Mouse (Mus musculus) adrenal gland, adult (tissue): ENCODE measurements around the gene Ptma.

ENCODE experiments used
- DNase-seq, 2 experiments: peaks; one replicate each; pipeline ENCODE4 v3.0.0; 2022 to 2023; ENCODE audit warnings: low spot score in 1 of 2; ENCODE audit not compliant: inconsistent age in 2 of 2

Ptma gene

DNA sequence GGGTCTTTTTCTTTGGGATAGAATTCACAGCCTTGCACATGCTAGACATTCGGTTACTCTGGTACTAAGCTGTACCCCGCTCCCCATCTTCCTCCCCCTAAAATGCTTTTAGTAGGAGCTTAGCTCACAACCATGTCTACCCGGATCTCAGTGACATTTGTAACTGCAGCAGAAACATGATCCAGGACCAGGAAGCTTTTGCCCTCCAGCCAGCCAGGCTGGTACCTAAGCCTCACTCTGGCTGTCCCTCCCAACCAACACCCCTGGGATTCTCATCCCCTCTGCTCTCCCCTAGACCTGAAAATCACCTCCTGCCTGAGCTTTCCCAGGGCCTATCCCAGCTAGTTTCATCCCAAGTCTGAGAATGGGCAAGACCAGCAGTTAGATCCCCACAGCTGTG is 32.7 kb upstream of the Ptma start:
- DNase-seq = no peak

DNA sequence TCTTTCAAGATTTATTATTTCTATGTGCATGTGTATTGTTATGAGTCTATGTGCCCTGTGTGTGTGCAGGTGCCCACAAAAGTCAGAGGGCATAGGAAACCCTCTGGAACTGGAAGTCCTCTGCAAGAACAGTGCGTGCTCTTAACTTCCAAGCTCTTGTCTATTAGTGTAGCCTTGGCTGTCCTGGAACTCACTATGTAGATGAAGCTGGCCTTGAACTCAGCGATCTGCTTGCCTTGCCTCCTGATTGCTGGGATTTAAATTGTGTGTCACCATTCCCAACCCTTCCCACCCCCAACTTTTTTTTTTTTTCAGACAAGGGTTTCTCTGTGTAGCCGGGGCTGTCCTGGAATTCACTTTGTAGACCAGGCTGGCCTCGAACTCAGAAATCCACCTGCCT is 30.2 kb upstream of the Ptma start:
- peak in 1 of 2 experiments; percentile 57 for DNase-seq

DNA sequence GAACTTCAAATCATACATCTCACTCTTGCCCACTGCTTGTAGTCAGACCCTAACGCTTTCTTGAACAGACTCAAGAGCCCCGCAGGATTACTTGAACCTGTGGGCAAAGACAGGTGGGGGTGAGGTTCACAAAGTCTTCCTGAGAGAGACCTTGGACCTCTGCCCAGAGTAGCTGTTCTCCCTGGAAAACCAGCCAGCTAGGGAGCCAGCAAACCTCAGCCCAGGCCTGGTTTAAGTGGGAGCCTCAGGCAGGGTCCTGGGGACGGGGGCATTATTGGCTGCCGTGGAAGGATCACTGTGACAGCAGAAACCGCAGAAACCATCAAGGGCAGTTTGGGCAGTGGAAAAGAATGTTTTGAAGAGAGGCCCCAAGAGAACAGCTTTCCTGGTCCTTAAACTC is 29.2 kb upstream of the Ptma start:
- DNase-seq = peak in 1 of 2 experiments; percentile 81

DNA sequence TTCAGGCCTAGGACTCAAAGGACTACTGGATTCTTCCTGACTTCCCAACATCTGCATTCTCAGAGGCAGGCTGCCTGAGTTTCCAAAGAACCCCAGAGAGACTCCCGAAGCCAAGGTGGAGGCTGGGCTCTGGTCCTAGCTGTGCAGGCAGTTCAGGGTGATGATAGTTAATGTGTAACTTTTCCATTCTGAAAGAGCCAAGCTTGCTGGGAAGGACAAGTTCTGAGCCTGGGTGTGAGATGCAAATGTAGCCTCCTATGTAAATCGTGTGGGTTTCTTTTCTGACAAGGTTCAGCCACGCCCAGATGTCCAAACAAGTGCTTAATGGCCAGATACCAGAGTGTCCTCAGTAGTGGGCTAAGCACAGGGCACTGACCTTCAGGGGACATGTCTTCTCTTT is 28.5 kb upstream of the Ptma start:
- DNase-seq = peak in 1 of 2 experiments; percentile 47

DNA sequence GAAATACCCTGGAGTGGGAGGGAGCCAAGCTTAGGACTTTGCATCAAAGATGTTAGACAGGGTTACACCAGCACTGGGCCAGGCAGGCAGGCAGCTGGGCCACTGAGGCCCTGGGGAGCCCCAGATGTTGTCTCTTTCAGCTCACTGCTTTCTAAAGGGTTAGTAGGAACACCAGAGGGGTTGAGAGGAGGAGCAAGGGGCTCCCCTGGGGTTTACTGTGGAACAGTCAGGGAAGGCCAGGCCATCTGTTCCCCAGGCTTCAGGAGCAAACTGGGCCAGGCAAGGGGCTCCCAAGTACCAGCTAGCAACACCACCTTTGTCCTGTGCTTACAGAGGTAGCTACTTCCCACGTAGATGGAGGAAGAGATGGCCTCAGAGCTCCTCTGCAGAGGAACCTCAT is 27.9 kb upstream of the Ptma start:
- peak in 1 of 2 experiments; percentile 34 for DNase-seq

DNA sequence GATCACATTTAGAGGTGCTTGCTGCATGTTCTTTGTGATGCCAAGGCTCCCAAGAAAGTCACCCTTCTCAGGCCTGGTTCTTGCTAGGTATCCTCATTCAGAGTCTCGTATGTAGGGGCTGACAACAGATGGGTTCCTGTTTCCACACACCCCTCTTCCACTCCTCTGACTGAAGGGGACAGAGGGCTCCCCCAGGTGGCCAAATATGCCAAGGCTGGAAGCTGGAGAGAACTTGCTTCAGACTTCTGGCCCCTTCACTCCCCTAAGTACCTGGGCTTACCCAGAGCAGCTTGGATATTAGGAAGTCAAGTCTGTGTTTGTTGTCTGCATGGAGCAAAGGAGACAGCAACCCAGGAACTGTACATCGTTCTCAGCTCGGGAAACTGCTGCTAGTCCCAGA is 26.6 kb upstream of the Ptma start:
- peak in 1 of 2 experiments; percentile 83 for DNase-seq

DNA sequence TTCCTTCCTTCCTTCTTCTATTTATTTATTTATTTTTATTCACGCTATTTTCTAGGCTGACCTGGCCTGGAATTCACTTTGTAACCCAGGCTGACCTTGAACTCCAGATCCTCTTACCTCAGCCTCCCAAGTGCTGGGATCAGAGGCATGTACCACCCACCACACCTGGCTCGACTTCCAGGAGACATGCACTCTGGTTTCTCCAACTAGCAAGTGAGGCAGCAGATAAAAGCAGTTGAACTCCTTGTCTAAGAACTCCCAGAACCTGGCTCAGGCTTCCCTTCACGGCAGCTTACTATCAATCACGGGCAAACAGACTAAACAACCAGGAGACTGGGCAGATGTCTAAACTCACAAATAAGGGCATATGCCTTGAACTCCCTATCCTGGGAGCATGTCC is 25.8 kb upstream of the Ptma start:
- DNase-seq = peak in 1 of 2 experiments; percentile 45

DNA sequence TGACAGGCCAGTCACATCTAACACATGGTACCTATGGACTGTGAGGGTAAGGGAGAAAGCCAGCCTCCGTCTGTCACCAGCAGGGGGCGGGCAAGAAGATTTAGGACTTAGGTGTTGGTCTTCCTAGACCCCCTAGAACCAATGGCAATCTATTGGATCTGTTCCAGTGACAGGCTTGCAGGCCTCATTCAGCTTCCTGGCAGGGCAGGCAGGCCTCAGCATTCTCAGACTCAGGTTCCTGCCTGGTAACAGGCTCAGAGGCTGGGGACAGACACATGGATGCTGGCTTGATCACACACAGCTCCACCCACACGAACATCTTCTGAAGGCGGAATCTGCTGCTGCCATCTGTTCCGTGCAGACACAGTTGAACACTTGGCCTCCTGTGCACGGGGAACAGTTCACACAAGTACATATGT is 25.4 kb upstream of the Ptma start:
- DNase-seq = peak in 1 of 2 experiments; percentile 81

DNA sequence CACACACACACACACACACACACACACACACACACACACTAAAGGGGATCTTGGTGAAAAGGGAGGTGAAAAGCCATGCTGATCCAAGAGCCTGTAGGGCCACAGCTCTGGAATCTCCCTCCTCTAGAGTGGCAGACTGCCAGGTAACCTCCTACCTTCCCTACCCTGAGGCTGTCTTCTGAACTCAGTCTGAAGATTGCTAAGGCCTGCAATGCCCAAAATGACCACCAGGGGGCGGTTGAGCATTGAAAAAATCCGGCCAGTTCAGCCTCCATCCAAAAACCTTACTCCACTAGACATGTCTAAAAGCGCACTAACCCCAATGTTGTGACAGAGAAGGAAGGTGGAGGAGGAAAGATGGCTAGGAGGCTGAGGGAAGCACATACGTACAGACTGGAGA is 25.0 kb upstream of the Ptma start:
- DNase-seq = peak; percentile 90 to 98

DNA sequence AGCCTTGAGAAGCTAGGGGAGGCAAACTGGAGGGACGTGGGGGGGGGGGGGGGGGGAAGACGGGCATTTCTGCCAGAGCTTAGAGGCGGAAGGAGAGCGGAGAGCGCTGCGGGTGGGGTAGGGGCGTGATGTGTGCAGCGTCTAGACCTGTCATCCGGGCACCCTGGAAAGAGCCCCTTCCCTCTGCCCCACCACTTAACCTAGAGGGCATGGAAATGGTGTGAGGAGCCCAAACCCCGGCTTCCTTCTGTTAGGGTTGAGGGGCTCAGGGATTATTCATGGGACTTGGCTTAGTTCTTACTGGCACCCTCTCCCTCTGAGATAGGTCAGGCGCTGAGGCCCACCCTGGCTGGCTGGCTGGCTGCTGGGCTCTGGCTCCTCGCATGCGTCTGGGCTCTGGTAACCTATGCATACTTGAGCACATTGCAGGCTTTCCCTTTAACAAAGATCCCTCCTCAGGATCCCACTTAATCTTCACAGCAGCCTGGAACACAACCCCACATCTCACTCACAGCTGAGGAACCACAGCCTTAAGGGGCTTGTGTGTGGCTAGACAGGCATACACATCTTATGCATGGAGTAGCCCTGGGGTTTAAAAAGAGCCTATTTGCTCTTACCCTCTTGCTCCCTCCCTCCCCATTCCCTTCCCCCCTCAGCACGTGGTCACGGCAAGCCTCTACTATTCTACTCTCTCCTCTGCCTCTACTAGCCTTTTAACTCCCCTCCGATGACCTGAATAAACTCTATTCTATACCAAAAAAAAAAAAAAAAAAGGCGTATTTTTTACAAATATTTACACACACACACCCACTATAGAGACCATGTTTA is 24.1 kb upstream of the Ptma start:
- DNase-seq = peak in 1 of 2 experiments; percentile 55

DNA sequence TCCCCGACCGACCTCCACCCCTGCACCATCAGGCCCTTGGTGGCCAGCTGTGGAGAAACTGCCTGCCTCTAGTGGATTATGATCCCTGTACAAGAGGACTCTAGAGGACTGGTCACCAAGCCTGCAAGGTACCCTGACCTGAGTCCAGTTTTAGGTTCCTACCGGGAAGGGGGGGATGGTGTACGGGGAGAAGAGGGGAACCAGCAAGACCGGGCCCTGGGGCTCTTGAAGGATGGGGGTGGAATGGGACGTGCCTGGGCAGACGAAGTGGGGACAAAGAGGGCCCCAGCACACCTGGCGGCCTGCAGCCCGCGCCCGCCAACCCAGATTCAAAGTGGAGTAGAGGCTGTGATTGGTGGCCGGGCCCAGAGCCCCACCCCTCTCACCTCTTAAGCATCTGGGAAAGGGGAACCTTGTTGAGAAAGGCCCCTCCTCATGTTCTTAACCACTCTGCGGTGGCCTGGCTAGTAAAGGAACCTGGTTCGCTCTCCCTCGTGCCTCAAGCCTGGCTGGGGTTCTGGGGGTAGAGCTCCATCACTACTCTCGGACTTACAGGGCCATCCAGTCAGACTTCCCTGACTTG is 23.3 kb upstream of the Ptma start:
- no peak for DNase-seq

DNA sequence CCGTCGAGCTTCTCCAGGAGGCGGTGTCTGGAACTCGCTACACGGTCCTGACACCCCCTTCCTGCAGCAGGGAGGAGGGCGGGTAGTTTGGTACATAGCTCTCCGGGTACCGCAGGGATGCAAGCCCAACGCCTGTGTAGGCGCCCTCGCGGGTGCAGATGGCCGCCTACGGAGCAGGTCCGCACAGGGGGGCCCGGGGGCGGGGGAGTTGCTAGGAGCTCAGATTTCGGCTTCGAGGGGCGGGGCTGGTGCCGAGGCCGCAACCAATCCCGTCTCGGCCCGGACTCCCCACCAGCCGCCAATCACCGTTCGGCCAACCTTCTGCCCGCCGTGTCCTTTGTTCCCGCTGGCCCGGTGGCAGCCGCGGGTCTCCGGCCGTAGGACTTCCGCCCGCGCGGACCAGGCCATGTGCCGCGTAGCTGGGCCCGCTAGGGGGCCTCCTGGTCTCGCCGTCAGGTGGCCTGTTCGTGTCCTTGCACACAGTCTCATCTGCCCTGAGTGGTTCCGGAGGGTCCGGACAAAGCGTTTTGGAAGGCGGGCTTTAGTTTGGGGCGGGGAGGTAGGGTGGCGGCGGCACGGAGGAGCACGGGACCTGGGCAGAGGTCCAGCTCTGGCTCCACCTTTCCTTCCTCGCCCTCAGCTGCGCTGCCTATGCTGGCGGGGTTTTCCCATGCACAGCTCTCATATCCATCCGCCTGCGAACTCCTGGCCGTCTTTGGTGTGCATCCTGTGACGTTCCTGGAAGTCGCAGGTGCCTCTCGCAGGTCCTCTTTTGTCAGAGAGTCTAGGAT is 22.4 kb upstream of the Ptma start:
- DNase-seq = peak; percentile 98

DNA sequence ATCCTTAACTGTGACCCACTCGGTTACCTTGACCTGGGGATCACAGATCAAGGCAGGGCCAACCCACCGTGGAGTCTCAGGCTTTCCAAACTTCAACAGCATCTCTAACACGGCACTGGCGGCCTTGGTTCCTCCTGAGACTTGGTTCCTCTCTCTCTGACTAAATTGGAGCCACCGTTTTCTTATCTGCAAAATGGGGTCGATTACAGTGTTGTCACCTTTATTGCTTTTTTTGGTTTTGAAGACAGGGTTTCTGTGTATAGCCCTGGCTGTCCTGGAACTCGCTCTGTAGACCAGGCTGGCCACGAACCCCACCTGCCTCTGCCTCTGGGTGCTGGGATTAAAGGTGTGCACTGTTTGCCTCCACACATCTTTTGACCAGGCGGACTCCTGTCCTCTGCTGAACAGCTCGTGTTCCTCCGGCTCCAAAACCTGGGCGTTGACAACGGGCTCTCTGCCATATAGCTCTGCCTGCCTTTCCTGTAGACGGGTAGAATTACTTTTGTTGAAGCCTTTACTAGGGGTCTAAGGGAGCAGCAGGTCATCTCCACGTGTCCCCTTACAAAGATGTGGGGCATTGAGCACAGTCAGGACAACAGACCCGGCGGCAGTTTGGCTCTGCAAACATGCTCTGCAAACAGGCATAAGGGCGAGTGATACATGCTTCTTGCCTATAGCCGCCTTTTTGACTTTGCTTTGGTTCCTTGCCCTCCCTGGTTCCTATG is 21.7 kb upstream of the Ptma start:
- peak in 1 of 2 experiments; percentile 61 for DNase-seq

DNA sequence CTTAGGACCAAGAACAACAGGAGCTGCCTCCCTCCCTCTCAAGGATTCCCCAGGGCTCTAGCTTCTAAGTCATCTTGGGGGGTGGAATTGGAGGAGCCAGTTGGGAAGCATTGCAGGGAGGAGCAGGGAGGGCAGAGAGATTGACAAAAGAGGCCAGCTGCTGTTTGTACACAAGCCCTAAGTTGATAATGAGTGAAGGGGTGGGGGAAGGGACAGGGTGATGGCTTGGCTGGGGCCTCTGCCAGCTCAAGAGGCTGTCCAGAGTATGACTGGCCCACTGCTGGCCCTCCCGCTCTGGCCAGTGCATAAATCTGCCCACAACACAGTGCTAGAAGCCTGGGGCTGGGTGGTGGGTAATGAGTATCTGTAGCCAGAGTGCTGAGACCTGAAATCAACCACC is 21.1 kb upstream of the Ptma start:
- peak in 1 of 2 experiments; percentile 44 for DNase-seq

DNA sequence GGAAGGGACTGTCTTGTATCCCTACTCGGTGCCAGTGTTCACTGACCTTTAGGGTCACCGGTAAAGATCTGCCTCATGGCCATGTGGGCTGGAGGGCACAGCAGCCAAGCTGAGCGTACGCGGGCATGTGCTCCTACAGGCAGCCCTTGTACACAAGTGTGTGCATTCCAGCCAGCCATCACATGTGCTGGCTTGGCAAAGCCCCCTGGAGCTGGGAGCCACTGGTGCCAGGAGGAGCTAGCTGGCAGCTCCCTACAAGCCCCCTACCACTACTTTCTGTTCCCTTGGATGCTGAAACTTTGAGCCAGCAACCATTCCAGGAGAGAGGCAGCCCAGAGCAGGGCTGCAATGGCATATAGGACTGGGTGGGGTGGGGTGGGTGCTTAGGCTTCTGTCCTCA is 20.1 kb upstream of the Ptma start:
- DNase-seq = no peak

DNA sequence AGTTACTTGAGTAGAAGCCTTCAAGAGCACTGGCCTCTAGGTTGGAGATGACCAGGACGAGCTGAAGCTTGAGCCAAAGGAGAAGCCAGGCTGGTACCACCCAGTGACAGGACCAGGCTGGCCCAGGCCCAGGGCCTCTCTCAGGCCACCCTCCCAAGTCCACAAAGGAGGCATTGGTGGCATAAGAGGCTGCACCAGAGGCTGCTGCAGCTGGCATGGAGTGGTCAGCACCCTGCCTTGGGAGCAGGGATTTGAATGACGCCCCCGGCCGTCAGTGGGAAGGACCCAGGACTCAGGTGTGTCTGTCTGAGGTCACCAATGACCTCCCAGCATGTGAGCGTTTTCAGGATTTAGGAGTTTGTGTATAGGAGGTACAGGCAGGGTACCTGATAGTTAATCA is 18.7 kb upstream of the Ptma start:
- DNase-seq = no peak

DNA sequence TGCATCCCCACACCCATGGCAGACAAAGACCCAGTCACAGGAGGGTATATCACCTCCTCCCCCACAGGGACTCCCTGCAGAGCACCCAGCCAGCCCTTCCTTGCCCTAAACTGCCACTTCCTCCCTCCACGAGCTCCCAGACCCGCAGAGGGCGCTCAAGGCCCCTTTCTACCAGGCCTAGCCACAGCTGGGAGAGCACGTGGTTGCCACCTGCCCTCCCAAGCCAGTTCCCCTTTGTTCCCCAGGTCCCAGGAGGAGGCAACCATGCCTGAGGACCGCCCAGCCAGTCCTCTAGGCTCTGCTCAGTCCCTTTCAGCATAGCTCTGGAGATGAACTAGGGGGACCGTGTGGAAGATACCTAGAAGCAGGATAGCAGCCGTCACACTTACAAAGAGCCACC is 17.1 kb upstream of the Ptma start:
- peak; percentile 83 to 93 for DNase-seq

DNA sequence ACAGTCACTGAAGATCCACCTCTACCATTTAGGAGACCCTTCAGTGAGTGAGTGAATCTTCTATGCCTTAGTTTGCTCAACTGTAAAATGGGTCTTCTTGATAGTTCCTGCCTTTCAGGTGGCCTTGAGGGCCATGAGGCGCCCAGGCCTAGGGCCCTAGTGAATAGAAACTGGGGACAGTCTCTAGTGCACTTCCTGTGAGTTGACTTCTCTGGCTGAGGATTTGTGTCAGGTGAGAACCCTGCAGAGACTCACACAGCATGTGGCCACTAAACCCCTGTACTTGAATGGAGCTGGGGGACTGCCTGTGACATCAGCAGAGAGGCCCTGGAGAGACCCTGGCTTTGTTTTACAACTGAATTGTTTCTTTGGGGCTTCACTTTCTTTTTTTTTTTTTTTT is 16.3 kb upstream of the Ptma start:
- no peak for DNase-seq

DNA sequence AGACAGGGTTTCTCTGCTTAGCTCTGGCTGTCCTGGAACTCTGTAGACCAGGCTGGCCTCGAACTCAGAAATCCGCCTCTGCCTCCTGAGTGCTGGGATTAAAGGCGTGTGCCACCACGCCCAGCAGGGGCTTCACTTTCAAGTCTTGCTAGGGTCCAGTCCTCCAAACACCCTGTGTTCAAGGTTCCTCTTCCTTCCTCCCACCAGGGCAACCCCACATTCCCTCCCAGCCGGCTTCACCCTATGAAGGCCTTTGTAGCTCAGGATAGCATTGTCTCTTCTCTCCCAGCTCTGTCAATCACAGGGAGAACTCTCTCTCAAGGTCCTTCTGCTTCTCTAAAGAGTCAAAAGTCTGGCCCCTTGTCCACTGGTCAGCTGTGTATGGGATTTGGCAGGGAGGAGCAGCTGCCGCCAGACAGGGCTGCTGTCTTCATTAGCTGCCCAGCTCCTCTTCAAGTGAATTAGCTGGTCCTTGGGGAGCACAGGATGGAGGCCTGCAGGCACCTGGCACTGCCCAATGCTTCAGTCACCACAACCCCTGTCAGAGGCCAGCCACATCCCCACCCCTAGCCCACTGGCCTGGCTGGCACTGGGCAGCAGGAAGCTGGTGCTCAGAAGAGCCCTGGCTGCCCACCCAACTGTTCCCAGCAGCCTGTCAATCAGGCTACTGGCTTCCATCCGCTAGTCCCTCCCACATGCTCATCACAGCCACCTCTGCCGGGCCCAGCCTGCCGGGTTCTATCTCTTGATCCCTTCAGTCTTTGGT is 15.7 kb upstream of the Ptma start:
- no peak for DNase-seq

DNA sequence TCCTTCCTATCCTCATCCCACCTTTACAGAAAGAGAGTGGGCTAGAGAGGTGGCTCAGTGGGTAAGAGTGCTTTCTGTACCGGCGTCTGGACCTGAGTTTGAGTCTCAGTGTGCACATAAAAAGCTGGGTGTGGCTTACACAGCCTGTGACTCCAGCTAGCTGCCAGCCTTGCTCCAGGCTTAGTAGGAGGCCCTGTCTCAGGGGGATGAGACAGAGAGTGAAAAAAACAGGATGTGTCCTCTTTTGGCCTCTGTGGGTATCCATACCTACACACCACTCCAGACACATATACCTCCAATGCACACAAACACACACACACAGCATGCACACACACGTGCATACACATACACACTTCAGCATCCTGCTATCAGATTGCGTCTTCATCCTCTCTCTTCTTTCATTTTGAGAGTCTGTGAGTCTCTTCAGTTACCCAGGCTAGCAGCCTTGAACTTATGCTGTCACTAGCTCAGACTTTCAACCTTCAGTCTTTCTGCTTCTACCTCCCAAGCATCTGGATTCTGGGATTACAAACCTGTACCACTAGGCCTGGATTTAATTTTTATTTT is 14.3 kb upstream of the Ptma start:
- no peak for DNase-seq
